Mouse (Mus musculus): Measurements from ENCODE around the gene Sec24a.
"Not testable (repeated sequence)": the region's sequence is repeated elsewhere in the genome, so short reads cannot be mapped to it uniquely, and the experiment has no call there.

Gene Sec24a

GRCm38 (mm10) chr11:51759941-51760657 is 3.3 kb downstream of the Sec24a start:
- no peak for DNase-seq (ENCODE audit: low read depth)

GRCm38 (mm10) chr11:51759251-51759650 is 4.2 kb downstream of the Sec24a start:
- no peak for DNase-seq (ENCODE audit: low read depth)

GRCm38 (mm10) chr11:51758207-51758606 is 5.2 kb downstream of the Sec24a start:
- DNase-seq (ENCODE audit: low read depth), result not testable (repeated sequence)

GRCm38 (mm10) chr11:51757625-51758024 is 5.8 kb downstream of the Sec24a start:
- no peak for DNase-seq (ENCODE audit: low read depth)

DNA sequence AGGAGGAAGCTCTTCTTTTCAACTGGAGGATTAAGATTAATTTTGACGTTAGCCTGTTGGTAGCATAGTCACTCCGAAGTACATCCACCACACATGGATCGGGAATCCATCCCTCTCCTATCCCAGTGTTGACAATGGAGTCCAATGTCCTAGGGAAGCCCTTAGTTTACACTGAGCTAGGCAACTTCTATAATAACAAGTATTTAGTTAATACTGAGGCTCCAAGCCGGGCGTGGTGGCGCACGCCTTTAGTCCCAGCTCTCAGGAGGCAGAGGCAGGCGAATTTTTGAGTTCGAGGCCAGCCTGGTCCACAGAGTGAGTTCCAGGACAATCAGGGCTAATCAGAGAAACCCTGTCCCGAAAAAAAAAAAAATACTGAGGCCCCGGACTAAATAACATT is 6.4 kb downstream of the Sec24a start:
- no peak for DNase-seq (ENCODE audit: low read depth)

GRCm38 (mm10) chr11:51756352-51756771 is 7.1 kb downstream of the Sec24a start:
- peak; percentile 83 for DNase-seq (ENCODE audit: low read depth)

DNA sequence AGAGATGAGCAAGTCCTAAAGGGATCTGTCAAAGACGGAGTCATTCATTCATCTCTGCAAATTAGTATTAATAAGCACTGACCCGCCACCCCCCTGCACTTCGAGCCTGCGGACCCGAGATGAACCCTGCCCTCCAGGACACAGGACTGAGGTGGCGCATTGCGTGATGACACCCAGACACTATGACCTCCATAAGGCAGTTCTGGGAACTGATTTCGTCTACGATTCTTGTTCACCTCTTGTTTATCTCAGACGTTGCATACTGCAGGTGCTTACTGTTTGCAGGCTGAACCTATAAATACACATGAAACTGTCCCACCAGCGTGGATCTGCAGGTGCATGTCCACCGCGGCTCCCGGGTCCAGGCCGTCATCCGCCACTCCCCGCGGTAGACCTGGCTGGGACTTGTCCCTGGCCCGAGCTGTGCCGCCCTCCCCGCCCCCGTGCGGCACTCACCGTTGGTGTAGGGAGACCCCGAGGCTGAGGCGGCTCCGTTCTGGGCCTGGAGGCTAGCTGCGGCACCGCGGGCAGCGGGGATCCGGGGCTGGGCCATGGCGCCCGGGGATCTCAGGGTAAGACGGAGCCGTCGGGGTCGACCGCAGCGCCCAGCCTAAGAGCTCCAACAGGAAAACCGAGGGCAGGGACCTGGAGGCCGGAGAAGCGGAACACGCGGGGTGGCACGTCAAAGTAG is 7.7 kb downstream of the Sec24a start:
- no peak for DNase-seq (ENCODE audit: low read depth)

GRCm38 (mm10) chr11:51751623-51752225 is 11.7 kb downstream of the Sec24a start:
- not testable (repeated sequence) for DNase-seq (ENCODE audit: low read depth)

DNA sequence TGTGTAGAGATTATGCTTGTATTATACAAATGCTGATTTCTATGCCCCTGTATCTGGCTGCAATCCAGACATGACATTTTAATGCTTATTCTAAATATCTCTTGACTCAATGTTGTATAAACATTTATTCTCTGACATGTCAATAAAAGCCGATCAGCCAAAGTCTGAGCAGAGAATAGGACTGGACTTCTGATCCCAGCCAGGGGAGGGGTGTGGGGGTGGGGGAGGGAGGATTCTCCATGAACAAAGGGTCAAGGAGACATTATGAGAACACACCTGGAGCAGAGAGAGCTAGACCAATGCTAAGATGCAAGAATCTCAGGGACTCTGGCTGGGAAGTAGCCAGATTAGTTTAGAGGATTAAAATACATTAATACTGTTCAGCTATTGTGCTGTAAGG is 17.3 kb downstream of the Sec24a start:
- DNase-seq (ENCODE audit: low read depth), result no peak

GRCm38 (mm10) chr11:51740701-51741100 is 22.7 kb downstream of the Sec24a start:
- no peak for DNase-seq (ENCODE audit: low read depth)

DNA sequence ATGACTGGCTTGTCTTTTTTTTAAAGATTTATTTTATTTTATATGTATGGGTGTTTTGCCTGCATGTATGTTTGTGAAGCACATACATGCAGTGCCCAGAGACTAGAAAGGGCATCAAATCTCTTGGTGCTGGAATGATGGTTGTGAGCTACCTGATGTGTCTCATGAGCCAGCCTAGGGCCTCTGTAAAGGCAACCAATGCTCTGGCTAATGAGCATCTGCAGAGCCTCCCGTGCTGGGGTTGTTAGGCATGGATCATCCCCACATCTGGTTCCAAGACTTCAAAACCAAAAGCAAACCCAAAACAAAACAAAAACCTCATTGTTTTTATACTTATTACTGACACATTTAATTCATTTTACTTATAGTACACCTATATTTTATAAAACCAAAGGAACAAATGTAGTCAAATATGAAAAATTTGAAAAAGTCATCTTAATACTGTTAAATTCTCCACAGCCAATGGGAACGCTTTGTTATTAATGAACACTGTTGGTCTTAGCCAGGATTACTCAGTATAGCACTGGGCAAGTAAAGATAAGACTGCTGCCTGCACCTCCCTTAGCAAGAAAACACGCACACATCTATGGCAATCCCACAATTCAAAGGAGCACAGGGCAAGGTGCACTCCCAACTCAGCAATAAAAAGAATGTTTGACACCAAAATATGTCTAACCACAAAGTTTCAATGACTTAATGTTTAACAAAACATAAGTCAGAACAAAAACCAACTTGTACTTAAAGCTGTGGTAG is 24.6 kb downstream of the Sec24a start:
- DNase-seq (ENCODE audit: low read depth), result no peak

DNA sequence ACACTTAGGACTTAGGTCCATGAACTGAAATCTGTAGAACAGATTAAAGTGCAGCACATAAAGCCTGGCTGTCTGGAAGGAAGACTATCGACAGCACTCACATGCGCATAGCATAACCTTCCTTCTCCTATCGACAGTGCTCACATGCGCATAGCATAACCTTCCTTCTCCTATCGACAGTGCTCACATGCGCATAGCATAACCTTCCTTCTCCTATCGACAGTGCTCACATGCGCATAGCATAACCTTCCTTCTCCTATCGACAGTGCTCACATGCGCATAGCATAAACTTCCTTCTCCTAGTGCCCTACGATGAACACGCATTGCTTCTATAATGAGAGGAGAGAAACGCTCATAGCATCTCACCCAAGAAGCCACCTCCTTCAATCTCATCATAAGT is 29.2 kb downstream of the Sec24a start:
- not testable (repeated sequence) for DNase-seq (ENCODE audit: low read depth)

DNA sequence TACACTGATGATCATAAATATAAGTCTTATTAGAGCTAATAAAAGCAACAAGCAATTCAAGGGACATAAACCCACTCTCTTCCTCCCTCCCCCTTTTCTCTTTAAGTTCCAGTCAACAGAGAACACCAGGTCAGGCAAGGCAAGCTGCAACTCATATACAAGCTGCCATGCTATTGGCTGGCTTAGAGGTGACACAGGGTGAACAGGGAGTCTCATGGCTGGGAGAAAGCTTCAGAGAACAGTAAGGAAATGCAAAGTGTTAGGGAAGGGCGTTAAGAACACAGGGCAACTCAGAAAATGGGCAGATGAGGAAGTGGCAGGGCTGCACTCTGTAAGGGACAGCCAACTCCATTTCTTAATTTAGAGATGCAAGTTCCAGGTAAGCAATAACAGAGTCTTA is 30.6 kb downstream of the Sec24a start:
- no peak for DNase-seq (ENCODE audit: low read depth)

DNA sequence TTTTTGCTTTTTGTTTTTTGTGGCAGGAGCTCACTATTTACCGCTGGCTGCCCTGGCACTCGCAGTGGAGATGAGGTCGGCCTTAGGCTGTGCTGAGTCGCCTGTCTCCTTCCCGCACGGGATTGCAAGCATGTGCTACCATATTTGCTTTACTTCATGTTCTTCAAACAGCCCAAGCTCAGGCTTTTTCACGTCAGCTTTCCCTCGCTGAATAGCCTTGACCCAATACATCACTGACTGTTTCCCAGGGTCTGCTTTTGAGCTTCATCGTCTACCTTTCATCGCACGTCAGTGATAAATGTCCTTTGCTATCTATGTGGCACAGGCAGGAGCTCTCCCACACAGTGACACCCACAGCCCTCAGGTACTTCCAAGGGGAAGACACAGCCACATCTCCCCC is 42.4 kb downstream of the Sec24a start:
- no peak for DNase-seq (ENCODE audit: low read depth)

DNA sequence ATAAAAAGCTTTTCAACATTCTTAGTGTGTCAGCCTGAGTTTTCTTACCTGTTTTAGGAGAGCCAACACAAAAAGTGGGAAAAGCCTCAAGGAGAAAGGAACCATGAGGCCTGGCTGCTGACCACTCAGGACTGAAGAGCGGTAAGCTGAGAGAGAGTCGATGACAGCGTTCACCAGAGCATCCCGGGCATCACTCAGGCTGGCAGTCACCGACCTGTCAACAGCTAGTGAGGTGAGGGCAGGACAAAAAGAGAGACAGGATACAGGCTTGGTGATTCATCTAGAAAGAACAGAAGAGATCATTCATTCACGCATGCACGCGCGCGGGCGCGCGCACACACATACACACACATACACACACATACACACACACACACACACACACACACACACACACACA is 56.4 kb downstream of the Sec24a start:
- DNase-seq (ENCODE audit: low read depth), result no peak

DNA sequence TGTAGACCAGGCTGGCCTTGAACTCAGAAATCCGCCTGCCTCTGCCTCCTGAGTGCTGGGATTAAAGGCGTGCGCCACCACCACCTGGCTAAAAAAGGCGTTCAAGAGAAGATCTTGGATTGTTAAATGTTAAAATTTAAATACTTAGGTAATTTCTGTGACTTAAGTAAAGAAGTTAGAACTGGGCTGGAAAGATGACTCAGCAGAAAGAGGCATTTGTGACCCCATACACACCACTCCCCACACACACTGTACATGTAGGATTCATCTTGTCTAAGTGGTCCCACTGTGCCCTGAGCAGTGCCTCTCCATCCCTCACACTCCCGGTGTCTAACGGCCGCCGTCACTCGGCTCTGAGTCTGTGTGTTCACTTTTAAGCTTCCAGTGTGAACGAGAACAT is 57.0 kb downstream of the Sec24a start:
- DNase-seq (ENCODE audit: low read depth), result no peak

DNA sequence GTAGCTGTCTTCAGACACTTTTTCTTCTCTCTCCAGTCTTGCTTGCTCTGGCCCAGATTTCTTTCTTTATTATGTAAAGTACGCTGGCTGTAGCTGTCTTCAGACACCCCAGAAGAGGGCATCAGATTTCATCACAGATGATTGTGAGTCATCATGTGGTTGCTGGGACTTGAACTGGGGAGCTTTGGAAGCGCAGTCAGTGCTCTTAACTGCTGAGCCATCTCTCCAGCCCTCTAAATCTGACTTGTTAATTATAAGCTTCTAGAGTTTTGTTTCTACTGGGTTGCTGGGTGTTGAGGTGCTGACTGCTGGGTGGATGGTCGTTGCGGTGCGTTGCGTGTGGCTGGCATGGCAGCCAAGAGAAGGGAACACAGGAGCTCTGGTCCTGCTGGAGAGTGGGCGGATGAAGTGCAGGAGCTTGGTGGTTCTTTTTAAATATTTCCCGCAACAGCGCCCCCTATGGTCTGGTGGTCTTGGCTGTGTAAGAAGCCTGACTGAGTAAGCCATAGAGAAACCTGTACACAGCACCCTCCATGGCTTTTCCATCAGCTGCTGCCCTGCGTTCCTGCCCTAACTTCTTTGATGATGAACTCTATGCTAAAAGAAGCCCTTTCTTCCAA is 59.9 kb downstream of the Sec24a start:
- peak; percentile 40 for DNase-seq (ENCODE audit: low read depth)

DNA sequence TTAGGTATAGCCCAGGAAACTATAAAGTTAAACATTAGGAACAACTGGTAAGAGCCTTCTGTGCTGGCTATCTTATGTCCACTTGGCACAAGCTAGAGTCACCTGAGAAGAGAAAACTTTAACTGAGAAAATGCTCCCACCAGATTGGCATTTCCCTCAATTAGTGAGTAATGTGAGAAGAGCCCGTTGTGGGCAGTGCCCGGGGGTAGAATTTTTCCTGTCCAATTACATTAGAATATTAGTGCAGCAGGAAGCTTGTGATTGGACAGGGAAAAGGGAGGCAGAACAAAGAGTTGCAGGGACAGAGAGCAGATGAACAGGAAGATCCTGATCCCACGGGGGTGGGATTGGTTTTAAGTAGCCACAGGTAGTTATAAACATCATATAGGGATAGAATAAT is 60.6 kb downstream of the Sec24a start:
- DNase-seq (ENCODE audit: low read depth), result no peak

DNA sequence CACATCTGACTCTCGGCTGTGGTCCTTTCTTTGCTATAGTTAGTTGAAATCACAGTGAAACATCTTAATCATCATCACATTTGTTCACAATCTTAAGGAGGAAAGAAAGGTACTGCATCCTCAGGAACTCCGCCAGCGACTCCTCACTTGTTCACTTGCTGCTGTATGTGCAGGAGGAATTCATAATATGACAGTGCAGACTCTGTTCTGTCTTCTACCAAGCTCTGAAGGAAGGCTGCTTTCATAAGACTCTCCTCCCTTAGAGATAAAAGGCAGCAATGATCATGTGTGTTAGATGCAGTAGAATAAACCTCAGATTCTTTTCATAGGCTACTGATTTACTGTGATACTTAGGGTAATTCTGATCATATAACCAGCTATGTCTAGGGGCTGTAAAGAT is 68.5 kb downstream of the Sec24a start:
- no peak for DNase-seq (ENCODE audit: low read depth)

- not testable (repeated sequence) for DNase-seq (ENCODE audit: low read depth)
Observed at GRCm38 (mm10) chr11:51690597-51690996, 72.8 kb downstream of the Sec24a start.

DNA sequence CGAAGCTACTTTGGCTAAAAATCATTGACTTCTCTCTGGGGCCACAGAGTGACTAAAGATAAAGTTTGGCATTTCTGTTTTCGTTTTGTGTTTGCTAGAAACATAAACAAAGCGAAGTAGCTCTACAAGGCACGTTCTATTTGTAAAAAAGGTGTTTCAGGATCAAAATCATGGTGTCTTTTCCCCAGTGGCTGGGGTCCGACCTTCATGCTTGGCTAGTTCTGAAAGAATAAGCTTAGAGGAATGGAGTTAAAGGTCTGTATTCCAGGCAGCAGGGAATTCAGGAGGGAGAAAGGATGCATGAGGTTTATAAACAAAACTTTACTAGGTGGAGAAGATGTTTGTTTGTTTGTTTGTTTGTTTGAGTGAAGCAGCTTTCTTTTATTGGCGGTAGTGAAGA is 74.1 kb downstream of the Sec24a start:
- no peak for DNase-seq (ENCODE audit: low read depth)
